Mouse (Mus musculus): ENCODE results near the gene Cdk19. TPM values are rescaled to one million over a fixed set of nuclear protein-coding genes. Genes with fewer than 3 reads are reported as not detected.
A peak's percentile ranks its signal among the peaks of the same experiment; 100 is the strongest.

Cdk19 gene
- polyA plus RNA-seq, 1 experiment: 18.2 TPM

DNA sequence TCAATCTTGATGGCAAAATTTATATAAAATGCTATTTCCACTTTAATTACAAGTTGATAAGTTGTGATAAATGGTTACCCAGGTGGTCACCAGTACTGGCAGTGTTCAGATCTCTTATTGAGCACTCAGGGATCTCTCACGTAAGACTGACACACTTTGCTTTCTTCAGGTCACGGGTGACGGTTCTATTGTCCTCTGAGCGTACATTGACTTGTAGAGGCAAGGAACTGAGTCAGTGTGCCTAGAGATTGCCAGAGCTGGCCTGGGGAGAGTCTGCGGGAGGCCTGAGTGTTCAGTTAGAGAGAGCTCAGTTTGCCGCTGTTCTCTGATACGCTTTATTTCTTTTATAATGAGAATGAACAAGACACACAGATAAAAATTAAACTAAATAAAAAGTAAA, 104.0 kb downstream of the Cdk19 start:
- Histone ChIP-seq H3K4me3 (replicated peaks; ENCODE audit: control insufficient read depth, low read depth, low read length) (no peak overlapping the region), H3K27ac (ENCODE audit: control insufficient read depth, insufficient read depth, low read depth, low read length, poor library complexity) (no peak overlapping the region), H3K4me1 (ENCODE audit: control insufficient read depth, insufficient read depth, low read length) (peaks cover 2% of the 10 kb centered on the region; the same call in 1 of the 2 replicates)
- 78% methylated on average over 7 of the region's 7 CpGs for WGBS
- TF ChIP-seq POLR2A (IDR thresholded peaks at IDR 0.05; ENCODE audit: borderline replicate concordance, control insufficient read depth, low read depth, low read length) (no peak), CTCF (IDR thresholded peaks at IDR 0.05; ENCODE audit: control insufficient read depth, insufficient read depth, low read length) (no peak)

GRCm38 (mm10) chr10:40443806-40444357, 104.5 kb downstream of the Cdk19 start:
- no peak for TF ChIP-seq CTCF (IDR thresholded peaks at IDR 0.05; ENCODE audit: control insufficient read depth, insufficient read depth, low read length)
- H3K4me1 ChIP-seq (ENCODE audit: control insufficient read depth, insufficient read depth, low read length): peaks cover 2% of the 10 kb centered on the region
- 73% methylated on average over 6 of the region's 6 CpGs for WGBS
- no peak overlapping the region for H3K4me3 ChIP-seq (replicated peaks; ENCODE audit: control insufficient read depth, low read depth, low read length)
- no peak overlapping the region for H3K27ac ChIP-seq (ENCODE audit: control insufficient read depth, insufficient read depth, low read depth, low read length, poor library complexity)

DNA sequence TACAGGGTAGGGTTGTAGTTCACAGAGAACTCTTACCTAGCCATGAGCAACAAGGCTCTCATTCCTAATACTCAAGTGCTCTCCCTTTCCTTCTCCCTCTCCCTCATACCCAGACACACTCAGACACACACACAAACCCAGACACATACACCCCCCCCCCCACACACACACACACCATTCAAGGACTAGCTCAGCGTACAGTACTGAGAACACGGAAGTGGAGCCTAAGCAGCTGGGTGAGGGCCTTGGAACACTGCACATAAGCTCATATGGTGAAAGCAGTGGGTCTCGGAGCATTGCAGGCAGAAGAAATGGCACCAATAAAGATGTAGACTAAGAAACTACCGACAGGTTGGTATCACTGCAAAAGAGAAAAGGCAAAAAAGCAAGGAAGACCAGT, 105.2 kb downstream of the Cdk19 start:
- WGBS: 70% methylated on average over 4 of the region's 4 CpGs
- TF ChIP-seq CTCF (IDR thresholded peaks at IDR 0.05; ENCODE audit: control insufficient read depth, insufficient read depth, low read length) (no peak), POLR2A (IDR thresholded peaks at IDR 0.05; ENCODE audit: borderline replicate concordance, control insufficient read depth, low read depth, low read length) (no peak)
- H3K4me1 ChIP-seq (ENCODE audit: control insufficient read depth, insufficient read depth, low read length): peaks cover 2% of the 10 kb centered on the region
- H3K27ac ChIP-seq (ENCODE audit: control insufficient read depth, insufficient read depth, low read depth, low read length, poor library complexity): no peak overlapping the region
- H3K4me3 ChIP-seq (replicated peaks; ENCODE audit: control insufficient read depth, low read depth, low read length): no peak overlapping the region

- Histone ChIP-seq H3K27ac (ENCODE audit: control insufficient read depth, insufficient read depth, low read depth, low read length, poor library complexity) (no peak overlapping the region), H3K4me3 (replicated peaks; ENCODE audit: control insufficient read depth, low read depth, low read length) (no peak overlapping the region), H3K4me1 (ENCODE audit: control insufficient read depth, insufficient read depth, low read length) (peaks cover 2% of the 10 kb centered on the region)
- WGBS: 62% methylated on average over 3 of the region's 3 CpGs
- TF ChIP-seq CTCF (IDR thresholded peaks at IDR 0.05; ENCODE audit: control insufficient read depth, insufficient read depth, low read length): no peak
- TF ChIP-seq POLR2A (IDR thresholded peaks at IDR 0.05; ENCODE audit: borderline replicate concordance, control insufficient read depth, low read depth, low read length): no peak
These were observed 106.8 kb downstream of the Cdk19 start for GRCm38 (mm10) chr10:40446088-40446604.

DNA sequence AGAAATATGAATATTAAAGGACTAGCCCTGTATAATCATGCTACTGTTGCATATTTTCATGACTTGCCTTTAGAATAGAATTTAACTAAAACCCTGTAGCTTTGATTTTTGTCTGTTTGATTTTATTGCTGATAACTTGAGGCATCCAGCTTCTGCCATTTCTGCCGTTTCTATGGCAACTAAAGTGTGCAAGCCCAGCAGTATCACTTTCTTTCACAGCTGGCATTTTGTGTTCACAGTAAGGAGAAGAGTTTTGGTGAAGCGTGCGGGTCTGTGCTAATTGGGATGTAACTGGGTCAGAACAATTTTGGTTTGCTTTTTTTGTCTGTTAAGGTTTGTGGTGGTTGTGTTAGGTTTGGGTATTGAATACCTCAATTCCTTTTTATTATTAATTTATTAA, 107.3 kb downstream of the Cdk19 start:
- Histone ChIP-seq H3K4me3 (replicated peaks; ENCODE audit: control insufficient read depth, low read depth, low read length) (no peak overlapping the region), H3K27ac (ENCODE audit: control insufficient read depth, insufficient read depth, low read depth, low read length, poor library complexity) (no peak overlapping the region), H3K4me1 (ENCODE audit: control insufficient read depth, insufficient read depth, low read length) (peaks cover 2% of the 10 kb centered on the region)
- 53% methylated on average over 3 of the region's 3 CpGs for WGBS
- TF ChIP-seq POLR2A (IDR thresholded peaks at IDR 0.05; ENCODE audit: borderline replicate concordance, control insufficient read depth, low read depth, low read length) (no peak), CTCF (IDR thresholded peaks at IDR 0.05; ENCODE audit: control insufficient read depth, insufficient read depth, low read length) (no peak)

GRCm38 (mm10) chr10:40447295-40447694, 107.9 kb downstream of the Cdk19 start:
- Histone ChIP-seq H3K27ac (ENCODE audit: control insufficient read depth, insufficient read depth, low read depth, low read length, poor library complexity) (peak overlapping the region; percentile 5), H3K4me3 (replicated peaks; ENCODE audit: control insufficient read depth, low read depth, low read length) (no peak overlapping the region), H3K4me1 (ENCODE audit: control insufficient read depth, insufficient read depth, low read length) (peaks cover 2% of the 10 kb centered on the region)
- TF ChIP-seq POLR2A (IDR thresholded peaks at IDR 0.05; ENCODE audit: borderline replicate concordance, control insufficient read depth, low read depth, low read length) (no peak), CTCF (IDR thresholded peaks at IDR 0.05; ENCODE audit: control insufficient read depth, insufficient read depth, low read length) (no peak)
- WGBS: 28% methylated on average over 3 of the region's 3 CpGs

- peak overlapping the region; percentile 40 for H3K4me3 ChIP-seq (replicated peaks; ENCODE audit: control insufficient read depth, low read depth, low read length)
- H3K27ac ChIP-seq (ENCODE audit: control insufficient read depth, insufficient read depth, low read depth, low read length, poor library complexity): peak overlapping the region; percentile 56
- peaks cover 2% of the 10 kb centered on the region for H3K4me1 ChIP-seq (ENCODE audit: control insufficient read depth, insufficient read depth, low read length)
- TF ChIP-seq POLR2A (IDR thresholded peaks at IDR 0.05; ENCODE audit: borderline replicate concordance, control insufficient read depth, low read depth, low read length) (no peak), CTCF (IDR thresholded peaks at IDR 0.05; ENCODE audit: control insufficient read depth, insufficient read depth, low read length) (no peak)
- WGBS: 7% methylated on average over 5 of the region's 5 CpGs
These were observed 108.6 kb downstream of the Cdk19 start for GRCm38 (mm10) chr10:40447921-40448320.

DNA sequence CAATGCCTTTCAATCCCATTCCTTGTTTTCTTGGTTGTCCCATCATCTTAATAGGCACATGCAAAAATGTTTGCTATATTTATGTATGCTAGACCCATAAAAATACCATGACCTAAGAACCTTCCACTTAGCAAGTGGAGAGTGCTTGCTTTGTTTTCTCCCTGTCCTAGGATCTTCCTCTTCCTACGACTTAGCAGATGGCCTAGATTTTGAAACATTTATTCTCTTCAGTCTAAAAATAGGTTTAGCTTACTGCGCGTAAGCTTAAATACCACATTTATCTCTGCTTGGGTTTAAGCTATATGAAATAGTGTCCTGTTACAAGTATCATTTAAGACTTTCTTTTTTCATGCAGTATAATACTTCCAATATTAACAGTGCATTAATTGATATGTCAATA, 109.1 kb downstream of the Cdk19 start:
- Histone ChIP-seq H3K27ac (ENCODE audit: control insufficient read depth, insufficient read depth, low read depth, low read length, poor library complexity) (no peak overlapping the region), H3K4me1 (ENCODE audit: control insufficient read depth, insufficient read depth, low read length) (peaks cover 2% of the 10 kb centered on the region), H3K4me3 (replicated peaks; ENCODE audit: control insufficient read depth, low read depth, low read length) (no peak overlapping the region)
- TF ChIP-seq CTCF (IDR thresholded peaks at IDR 0.05; ENCODE audit: control insufficient read depth, insufficient read depth, low read length) (no peak), POLR2A (IDR thresholded peaks at IDR 0.05; ENCODE audit: borderline replicate concordance, control insufficient read depth, low read depth, low read length) (no peak)
- 19% methylated on average over 3 of the region's 3 CpGs for WGBS

GRCm38 (mm10) chr10:40449571-40449970, 110.2 kb downstream of the Cdk19 start:
- Histone ChIP-seq H3K27ac (ENCODE audit: control insufficient read depth, insufficient read depth, low read depth, low read length, poor library complexity) (no peak overlapping the region), H3K4me1 (ENCODE audit: control insufficient read depth, insufficient read depth, low read length) (peaks cover 2% of the 10 kb centered on the region), H3K4me3 (replicated peaks; ENCODE audit: control insufficient read depth, low read depth, low read length) (no peak overlapping the region)
- 28% methylated on average over 6 of the region's 6 CpGs for WGBS
- no peak for TF ChIP-seq POLR2A (IDR thresholded peaks at IDR 0.05; ENCODE audit: borderline replicate concordance, control insufficient read depth, low read depth, low read length)

All from bone marrow, adult 2 months (tissue).